Mouse (Mus musculus) c-Kit-positive CD71-positive TER-119-negative erythroid progenitor cells, embryonic 14.5 days (primary cell): ENCODE results near the gene Dnaic1.

ENCODE experiments used
- DNase-seq: peaks from one replicate; pipeline ENCODE4 v3.0.0-alpha.2; 2013; ENCODE audit warnings: low read depth

The Dnaic1 gene

GRCm38 (mm10) chr4:41571490-41571889 lies 1.9 kb downstream of the Dnaic1 start:
- no peak for DNase-seq

GRCm38 (mm10) chr4:41573492-41573891 lies 3.9 kb downstream of the Dnaic1 start:
- DNase-seq: no peak

GRCm38 (mm10) chr4:41575914-41576313 lies 6.3 kb downstream of the Dnaic1 start:
- DNase-seq: no peak

- DNase-seq: no peak
Measured at GRCm38 (mm10) chr4:41583353-41583752, 13.8 kb downstream of the Dnaic1 start.

- no peak for DNase-seq
Measured at GRCm38 (mm10) chr4:41602818-41603217, 33.2 kb downstream of the Dnaic1 start.

GRCm38 (mm10) chr4:41604476-41605396 lies 35.2 kb downstream of the Dnaic1 start:
- DNase-seq: no peak

- peak; percentile 31 for DNase-seq
Measured at GRCm38 (mm10) chr4:41606784-41607183, 37.2 kb downstream of the Dnaic1 start.

GRCm38 (mm10) chr4:41609681-41610593 lies 40.4 kb downstream of the Dnaic1 start:
- no peak for DNase-seq

- DNase-seq: no peak
Measured at GRCm38 (mm10) chr4:41610594-41610980, 41.0 kb downstream of the Dnaic1 start.

GRCm38 (mm10) chr4:41612166-41612565 lies 42.6 kb downstream of the Dnaic1 start:
- no peak for DNase-seq

- DNase-seq: peak; percentile 30
Measured at GRCm38 (mm10) chr4:41614156-41614555, 44.6 kb downstream of the Dnaic1 start.

GRCm38 (mm10) chr4:41615661-41616599 lies 46.4 kb downstream of the Dnaic1 start:
- no peak for DNase-seq

GRCm38 (mm10) chr4:41618916-41619746 lies 49.6 kb downstream of the Dnaic1 start:
- DNase-seq: no peak

GRCm38 (mm10) chr4:41622071-41622470 lies 52.5 kb downstream of the Dnaic1 start:
- no peak for DNase-seq

- no peak for DNase-seq
Measured at GRCm38 (mm10) chr4:41628202-41628927, 58.8 kb downstream of the Dnaic1 start.

- DNase-seq: no peak
Measured at GRCm38 (mm10) chr4:41630196-41630595, 60.6 kb downstream of the Dnaic1 start.

- no peak for DNase-seq
Measured at GRCm38 (mm10) chr4:41631390-41631789, 61.8 kb downstream of the Dnaic1 start.

GRCm38 (mm10) chr4:41633001-41633400 lies 63.4 kb downstream of the Dnaic1 start:
- DNase-seq: no peak

GRCm38 (mm10) chr4:41634631-41635030 lies 65.1 kb downstream of the Dnaic1 start:
- DNase-seq: no peak

GRCm38 (mm10) chr4:41635224-41635623 lies 65.6 kb downstream of the Dnaic1 start:
- DNase-seq: no peak
